Mouse (Mus musculus) forebrain, embryonic 15.5 days (tissue): ENCODE data around the gene Josd2. TPM values are rescaled to one million over a fixed set of nuclear protein-coding genes. Genes with fewer than 3 reads are reported as not detected.

ENCODE experiments used
- ATAC-seq: fragments of 200-750 bp; cut with Nextera tagmentation; replicated peaks from 2 replicates; pipeline ENCODE4 v1.8.0; 2017; ENCODE audit warnings: mild to moderate bottlenecking, moderate TSS enrichment, moderate library complexity
- H3K27ac ChIP-seq: fragments of 300-500 bp; sonication (generic); replicated peaks from 2 replicates; pipeline ENCODE4 v1.5.1; 2015; ENCODE audit warnings: mild to moderate bottlenecking, inconsistent platforms
- H3K27me3 ChIP-seq: fragments of 300-500 bp; sonication (generic); 2 replicates; pipeline ENCODE4 v1.6.1; 2015; ENCODE audit warnings: inconsistent platforms
- H3K36me3 ChIP-seq: fragments of 300-500 bp; sonication (generic); 2 replicates; pipeline ENCODE4 v1.6.1; 2015; ENCODE audit warnings: mild to moderate bottlenecking, inconsistent platforms
- H3K4me1 ChIP-seq: fragments of 300-500 bp; sonication (generic); 2 replicates; pipeline ENCODE4 v1.6.1; 2015; ENCODE audit warnings: inconsistent platforms
- H3K4me2 ChIP-seq: fragments of 300-500 bp; sonication (generic); replicated peaks from 2 replicates; pipeline ENCODE4 v1.6.1; 2015; ENCODE audit warnings: mild to moderate bottlenecking, inconsistent platforms
- H3K4me3 ChIP-seq: fragments of 300-500 bp; sonication (generic); 2 replicates; pipeline ENCODE4 v1.5.1; 2015; ENCODE audit warnings: mild to moderate bottlenecking, inconsistent platforms
- H3K9ac ChIP-seq: fragments of 300-500 bp; sonication (generic); replicated peaks from 2 replicates; pipeline ENCODE4 v1.6.1; 2015; ENCODE audit warnings: mild to moderate bottlenecking, inconsistent platforms
- H3K9me3 ChIP-seq: fragments of 300-500 bp; sonication (generic); 2 replicates; pipeline ENCODE4 v1.6.1; 2016; ENCODE audit warnings: inconsistent platforms
- WGBS: fragments of 180-500 bp; shearing (Covaris S2); methylation state at CpG from one replicate; pipeline ENCODE4 v1.1.7; 2015; ENCODE audit warnings: mixed read lengths; 5-methylcytosine and 5-hydroxymethylcytosine counted together
- microRNA-seq: library from miRNA; unstranded; fragments of <30 nt; microRNA quantifications from one replicate; pipeline ENCODE4, GENCODE M21; 2016
- polyA plus RNA-seq: library from polyadenylated mRNA; unstranded; fragments of >200 nt; fragmentation: Nextera tagmentation; extraction: Ambion mirVana; gene quantifications from 2 replicates; pipeline ENCODE4 v1.2.1, GENCODE M21; 2015

The Josd2 gene
- polyA plus RNA-seq, 1 experiment from 2014 or later: 52.5 TPM

- Histone ChIP-seq H3K4me2 (peak overlapping the region; percentile 77), H3K27me3 (no peaks in the 10 kb centered on the region), H3K4me1 (peaks cover 34% of the 10 kb centered on the region), H3K27ac (peak overlapping the region; percentile 83), H3K9ac (peak overlapping the region; percentile 89), H3K36me3 (peaks cover 17% of the 10 kb centered on the region), H3K9me3 (no peaks in the 10 kb centered on the region), H3K4me3 (peak overlapping the region; percentile 64)
- whole genome bisulfite sequencing: 1% methylated on average over 26 of the region's 26 CpGs
- no peak for ATAC-seq
Observed at GRCm38 (mm10) chr7:44496771-44497109, 29.0 kb downstream of the Josd2 start.

- Histone ChIP-seq H3K9me3 (no peaks in the 10 kb centered on the region), H3K36me3 (peaks cover 10% of the 10 kb centered on the region; the same call in 1 of the 2 replicates), H3K27me3 (no peaks in the 10 kb centered on the region), H3K4me3 (peak overlapping the region; percentile 64), H3K27ac (0 out of 2 replicates have a peak overlapping the region, but pooled peaks have one; percentile 83), H3K9ac (peak overlapping the region; percentile 89), H3K4me2 (peak overlapping the region; percentile 77), H3K4me1 (peaks cover 34% of the 10 kb centered on the region)
- 85% methylated on average over 10 of the region's 10 CpGs for WGBS
- no peak for ATAC-seq
Observed at GRCm38 (mm10) chr7:44497361-44498055, 29.7 kb downstream of the Josd2 start.

GRCm38 (mm10) chr7:44498922-44499321 lies 31.1 kb downstream of the Josd2 start:
- no peak for ATAC-seq
- no peak overlapping the region for H3K27ac ChIP-seq
- H3K4me2 ChIP-seq: no peak overlapping the region
- H3K4me1 ChIP-seq: peaks cover 29% of the 10 kb centered on the region
- H3K9ac ChIP-seq: no peak overlapping the region
- 85% methylated on average over 1 of the region's 1 CpGs for WGBS
- H3K27me3 ChIP-seq: no peaks in the 10 kb centered on the region
- no peaks in the 10 kb centered on the region for H3K9me3 ChIP-seq
- H3K36me3 ChIP-seq: 0 out of 2 replicates have a peak, but pooled peaks cover 2% of the 10 kb centered on the region
- no peak overlapping the region for H3K4me3 ChIP-seq

- no peak overlapping the region for H3K9ac ChIP-seq
- H3K4me3 ChIP-seq: no peak overlapping the region
- no peaks in the 10 kb centered on the region for H3K27me3 ChIP-seq
- H3K4me2 ChIP-seq: no peak overlapping the region
- peaks cover 18% of the 10 kb centered on the region for H3K4me1 ChIP-seq
- no peaks in the 10 kb centered on the region for H3K36me3 ChIP-seq
- no peaks in the 10 kb centered on the region for H3K9me3 ChIP-seq
- ATAC-seq: no peak
- WGBS: 59% methylated on average over 20 of the region's 20 CpGs
- H3K27ac ChIP-seq: no peak overlapping the region
Observed at GRCm38 (mm10) chr7:44500046-44500445, 32.3 kb downstream of the Josd2 start.

- no peaks in the 10 kb centered on the region for H3K27me3 ChIP-seq
- 37% methylated on average over 5 of the region's 5 CpGs for WGBS
Observed at GRCm38 (mm10) chr7:44501563-44502115, 33.9 kb downstream of the Josd2 start.

GRCm38 (mm10) chr7:44507491-44507890 lies 39.7 kb downstream of the Josd2 start:
- no peaks in the 10 kb centered on the region for H3K36me3 ChIP-seq
- no peak for ATAC-seq
- no peaks in the 10 kb centered on the region for H3K4me1 ChIP-seq
- H3K9ac ChIP-seq: no peak overlapping the region
- H3K27me3 ChIP-seq: no peaks in the 10 kb centered on the region
- no peak overlapping the region for H3K4me3 ChIP-seq
- H3K27ac ChIP-seq: no peak overlapping the region
- no peaks in the 10 kb centered on the region for H3K9me3 ChIP-seq
- no peak overlapping the region for H3K4me2 ChIP-seq

More at GRCm38 (mm10) chr7:44501563-44502115, 33.9 kb downstream of the Josd2 start:
- H3K27ac ChIP-seq: no peak overlapping the region
- H3K9ac ChIP-seq: no peak overlapping the region
- H3K4me3 ChIP-seq: no peak overlapping the region
- ATAC-seq: 0 out of 2 replicates have a peak, but pooled peaks have one; percentile 38
- no peaks in the 10 kb centered on the region for H3K9me3 ChIP-seq
- peaks cover 10% of the 10 kb centered on the region for H3K4me1 ChIP-seq
- no peak overlapping the region for H3K4me2 ChIP-seq
- no peaks in the 10 kb centered on the region for H3K36me3 ChIP-seq

- Histone ChIP-seq H3K9me3 (no peaks in the 10 kb centered on the region), H3K4me2 (no peak overlapping the region), H3K4me1 (peaks cover 5% of the 10 kb centered on the region), H3K4me3 (no peak overlapping the region), H3K9ac (no peak overlapping the region), H3K27me3 (peaks cover 19% of the 10 kb centered on the region; the same call in 1 of the 2 replicates), H3K27ac (no peak overlapping the region), H3K36me3 (no peaks in the 10 kb centered on the region)
- ATAC-seq: no peak
- whole genome bisulfite sequencing: 76% methylated on average over 9 of the region's 9 CpGs
Observed at GRCm38 (mm10) chr7:44519240-44519913, 51.6 kb downstream of the Josd2 start.

- Histone ChIP-seq H3K9me3 (no peaks in the 10 kb centered on the region), H3K27ac (no peak overlapping the region), H3K4me2 (no peak overlapping the region), H3K36me3 (no peaks in the 10 kb centered on the region), H3K9ac (no peak overlapping the region), H3K27me3 (peaks cover 15% of the 10 kb centered on the region; the same call in 1 of the 2 replicates), H3K4me3 (no peak overlapping the region), H3K4me1 (peaks cover 15% of the 10 kb centered on the region)
- WGBS: 59% methylated on average over 3 of the region's 3 CpGs
- ATAC-seq: no peak
Observed at GRCm38 (mm10) chr7:44520990-44521389, 53.2 kb downstream of the Josd2 start.

Small RNA genes within 50 kb of the gene (microRNA-seq; reads per million reads assigned to microRNA genes)
- not detected for gene Mir7052

Other genes starting within 250 kb of the Josd2 start
- gene Klk1, start 242.6 kb upstream of the Josd2 start, polyA plus RNA-seq: not detected in 2 replicates
- gene Gm36864, start 231.8 kb upstream of the Josd2 start, polyA plus RNA-seq: not detected in 2 replicates
- gene 1700028J19Rik, start 221.3 kb upstream of the Josd2 start, polyA plus RNA-seq: 0.72 and 1.2 TPM in 2 replicates
- 219 and 222 TPM in 2 replicates for gene 2410002F23Rik, start 221.3 kb upstream of the Josd2 start, polyA plus RNA-seq
- gene Acp4, start 210.6 kb upstream of the Josd2 start, polyA plus RNA-seq: not detected in 2 replicates
- not detected in 2 replicates for gene Gm15517, start 206.5 kb upstream of the Josd2 start, polyA plus RNA-seq
- gene Clec11a, start 161.1 kb upstream of the Josd2 start, polyA plus RNA-seq: 3.7 TPM in 2 replicates
- gene Shank1, start 157.7 kb upstream of the Josd2 start, polyA plus RNA-seq: 22.0 and 24.2 TPM in 2 replicates
- gene Syt3, start 83.9 kb upstream of the Josd2 start, polyA plus RNA-seq: 24.5 and 26.7 TPM in 2 replicates
- 1.1 and 1.4 TPM in 2 replicates for gene 1700008O03Rik, start 82.2 kb upstream of the Josd2 start, polyA plus RNA-seq
- gene Lrrc4b, start 39.0 kb upstream of the Josd2 start, polyA plus RNA-seq: 15.6 and 15.7 TPM in 2 replicates
- gene Aspdh, start 2.6 kb upstream of the Josd2 start, polyA plus RNA-seq: 4.3 and 5.8 TPM in 2 replicates
- 133 and 138 TPM in 2 replicates for gene Emc10, start 28.5 kb downstream of the Josd2 start, polyA plus RNA-seq
- gene Fam71e1, start 28.6 kb downstream of the Josd2 start, polyA plus RNA-seq: 30.2 and 30.5 TPM in 2 replicates
- gene Mybpc2, start 56.7 kb downstream of the Josd2 start, polyA plus RNA-seq: 0.13 and 0.15 TPM in 2 replicates
- not detected in 2 replicates for gene Spib, start 64.1 kb downstream of the Josd2 start, polyA plus RNA-seq
- 46.9 and 54.1 TPM in 2 replicates for gene Pold1, start 80.9 kb downstream of the Josd2 start, polyA plus RNA-seq
- gene Nr1h2, start 86.0 kb downstream of the Josd2 start, polyA plus RNA-seq: 70.5 and 79.5 TPM in 2 replicates
- gene Napsa, start 104.4 kb downstream of the Josd2 start, polyA plus RNA-seq: 1.0 and 1.6 TPM in 2 replicates
- gene Kcnc3, start 122.7 kb downstream of the Josd2 start, polyA plus RNA-seq: 2.6 and 3.3 TPM in 2 replicates
- gene Myh14, start 202.9 kb downstream of the Josd2 start, polyA plus RNA-seq: 1.3 and 1.5 TPM in 2 replicates
- not detected in 2 replicates for gene Izumo2, start 240.8 kb downstream of the Josd2 start, polyA plus RNA-seq